Mouse (Mus musculus) liver (tissue): ENCODE measurements around the gene Fmo2.

Source experiments
- DNase-seq: peaks from one replicate; pipeline ENCODE4 v3.0.0-alpha.2; 2020; ENCODE audit warnings: mixed read lengths

Fmo2 gene

DNA sequence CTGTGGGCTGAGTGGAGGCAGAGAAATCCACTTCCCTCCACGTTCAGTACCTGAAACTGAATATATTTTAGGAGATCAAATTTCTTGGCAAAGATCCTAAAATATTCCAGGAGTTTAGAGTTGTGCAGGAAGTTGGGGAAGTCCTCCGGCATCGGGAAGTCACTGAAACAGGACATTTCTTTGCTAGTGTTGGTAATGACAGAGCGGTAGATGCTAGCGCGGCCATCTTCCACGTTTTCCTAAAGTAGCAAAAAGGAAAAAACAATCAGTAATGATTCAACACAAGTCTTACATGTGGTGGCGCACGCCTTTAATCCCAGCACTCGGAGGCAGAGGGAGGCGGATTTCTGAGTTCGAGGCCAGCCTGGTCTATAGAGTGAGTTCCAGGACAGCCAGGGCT lies 9.9 kb downstream of the Fmo2 start:
- no peak for DNase-seq

DNA sequence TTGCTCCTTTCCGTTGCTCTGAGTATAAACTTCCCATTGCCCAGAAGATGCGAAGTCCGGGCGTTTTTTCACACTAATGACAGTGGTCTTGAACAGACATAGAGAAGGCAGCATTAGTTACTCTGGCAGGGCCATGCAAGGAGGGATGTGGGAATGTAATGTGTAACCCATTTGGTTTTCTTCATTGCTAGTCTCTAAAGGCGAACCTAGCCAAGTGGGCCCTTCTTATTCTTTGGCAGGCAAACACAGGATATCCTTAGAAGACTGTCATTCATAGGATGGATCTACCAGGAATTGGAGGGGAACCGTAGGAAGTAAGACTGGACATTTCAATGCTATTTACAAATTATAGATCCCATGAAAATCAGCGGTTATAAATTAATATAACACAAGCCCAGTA lies 10.9 kb downstream of the Fmo2 start:
- DNase-seq = no peak

DNA sequence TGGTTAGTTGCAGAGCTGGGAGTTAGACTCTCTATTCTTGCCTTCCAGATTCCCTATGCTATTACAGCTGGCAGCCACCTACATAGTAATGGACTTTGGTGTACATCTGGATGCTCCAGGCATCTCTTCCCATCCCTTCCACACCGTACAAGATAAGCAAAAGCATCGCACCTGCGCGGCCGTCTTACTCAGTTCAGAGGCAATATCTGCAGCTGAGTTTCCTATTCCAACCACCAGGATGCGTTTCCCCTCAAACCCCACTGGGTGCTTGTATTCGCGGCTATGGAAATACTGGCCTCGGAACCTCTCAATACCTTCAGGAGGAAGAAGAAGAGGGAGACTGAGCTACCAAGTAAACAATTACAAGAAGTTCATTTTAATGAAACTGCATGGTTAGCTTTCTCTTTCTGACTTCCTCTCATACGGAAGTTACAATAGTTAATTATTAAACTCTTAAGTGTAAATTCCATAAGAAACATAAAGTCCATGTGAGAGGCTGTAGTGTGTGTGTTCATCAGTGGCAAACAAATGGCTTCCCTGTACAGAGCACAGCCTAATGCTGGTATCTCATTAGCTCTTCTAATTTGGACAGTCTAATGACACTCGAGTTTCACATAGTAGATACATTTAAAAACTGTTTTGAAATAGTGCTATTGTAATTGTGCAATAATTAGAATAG lies 12.2 kb downstream of the Fmo2 start:
- DNase-seq = no peak

DNA sequence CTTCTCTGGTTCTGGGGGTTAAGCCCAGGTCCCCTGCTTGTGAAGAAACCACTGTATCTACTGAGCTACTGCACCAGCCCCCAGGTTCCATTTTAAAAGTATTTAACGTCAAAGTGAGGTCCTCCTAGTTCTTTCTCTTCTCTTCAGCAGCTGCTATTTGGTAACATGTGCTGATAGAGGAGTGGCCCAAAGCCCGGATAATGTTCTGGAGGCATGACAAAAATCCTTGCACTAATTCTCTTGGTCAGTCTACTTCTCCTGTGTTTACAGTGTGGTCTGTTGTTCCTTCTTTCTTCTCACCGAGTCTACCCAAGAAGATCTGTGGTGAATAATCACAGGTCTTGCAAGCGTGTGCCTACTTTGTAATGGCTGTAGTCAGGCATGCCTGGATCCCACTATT lies 15.8 kb downstream of the Fmo2 start:
- DNase-seq = no peak

- peak; percentile 62 for DNase-seq
Observed at GRCm38 (mm10) chr1:162879595-162880369, 18.7 kb downstream of the Fmo2 start.

DNA sequence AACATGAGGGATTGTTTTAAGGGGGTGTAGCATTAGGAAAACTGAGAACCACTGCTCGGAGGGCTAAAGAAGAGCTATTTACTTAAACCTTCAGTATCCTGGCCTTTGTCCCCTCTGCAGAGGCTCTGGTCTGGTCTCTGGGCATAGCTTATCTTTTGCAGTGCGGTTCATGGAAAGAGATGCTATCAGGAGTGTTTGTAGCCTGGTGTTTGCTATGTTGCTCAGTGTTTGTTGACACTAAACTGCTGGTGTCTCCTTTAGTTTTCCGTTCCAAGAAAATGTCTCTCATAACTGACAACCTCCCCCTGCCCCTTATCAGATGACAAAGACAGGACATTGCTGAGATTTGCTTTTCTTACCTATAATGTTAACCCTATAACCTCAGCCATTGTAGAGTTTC lies 23.4 kb downstream of the Fmo2 start:
- DNase-seq = no peak

GRCm38 (mm10) chr1:162871701-162872311 lies 26.7 kb downstream of the Fmo2 start:
- no peak for DNase-seq

GRCm38 (mm10) chr1:162870978-162871377 lies 27.5 kb downstream of the Fmo2 start:
- DNase-seq = no peak

GRCm38 (mm10) chr1:162867396-162867795 lies 31.1 kb downstream of the Fmo2 start:
- no peak for DNase-seq

DNA sequence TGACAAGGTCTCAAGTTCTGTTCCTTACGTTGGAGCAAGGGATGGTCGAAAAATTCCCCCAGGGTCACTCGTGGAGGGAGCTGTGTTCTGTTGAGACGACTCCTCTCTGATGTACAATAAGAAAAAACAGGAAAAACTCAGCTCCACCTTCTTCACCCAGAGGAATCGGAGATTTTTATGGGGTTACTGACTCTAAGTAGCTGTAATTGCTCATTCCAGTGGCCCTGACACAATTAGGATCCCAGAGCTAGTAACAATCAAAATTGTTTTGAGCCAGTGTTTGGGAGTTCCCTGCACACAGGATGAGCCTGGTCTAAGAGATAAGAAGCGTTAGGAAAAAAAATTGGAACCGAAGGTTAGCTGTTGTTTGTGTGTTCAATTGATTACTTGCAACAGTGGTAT lies 32.2 kb downstream of the Fmo2 start, which contains the start of gene Fmo1:
Fmo1 (minus strand) TSS at position 331 of the 402 bp plus-strand sequence.
- no peak for DNase-seq

DNA sequence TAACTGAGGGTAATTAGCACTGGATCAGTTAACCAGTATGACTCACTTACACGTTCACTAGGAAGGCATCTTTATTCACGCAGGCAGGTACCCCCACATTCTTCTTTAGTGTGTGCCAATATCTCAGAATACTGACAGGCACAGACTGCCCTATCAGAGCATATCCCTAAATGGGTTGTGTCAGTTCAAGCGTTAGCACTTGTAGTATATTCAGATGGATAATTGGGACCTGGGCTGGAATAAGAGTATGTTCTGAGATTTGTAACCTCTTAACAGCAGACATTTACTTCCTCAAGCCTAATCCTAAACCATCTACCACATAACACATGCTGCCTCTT lies 33.1 kb downstream of the Fmo2 start:
- no peak for DNase-seq

GRCm38 (mm10) chr1:162864816-162865492 lies 33.6 kb downstream of the Fmo2 start:
- no peak for DNase-seq

DNA sequence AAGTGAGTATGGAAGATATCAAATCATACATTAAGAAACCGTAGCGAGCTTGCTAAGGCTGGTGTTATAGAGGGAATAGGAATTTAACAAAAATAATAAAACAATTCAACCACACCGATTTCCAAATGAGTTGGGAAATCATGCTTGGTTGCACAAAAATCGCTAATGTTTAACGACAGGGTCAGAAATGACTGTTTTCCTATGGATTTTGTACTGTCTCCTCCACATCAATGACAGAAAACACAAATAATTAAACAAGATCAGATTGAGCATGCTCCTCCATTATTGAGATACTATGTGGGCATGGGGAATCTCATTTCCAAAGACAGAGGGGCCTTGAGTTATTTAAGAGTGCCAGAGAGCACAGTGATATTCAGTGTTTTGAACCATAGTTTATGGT lies 34.2 kb downstream of the Fmo2 start:
- no peak for DNase-seq

- no peak for DNase-seq
Observed at GRCm38 (mm10) chr1:162863579-162863978, 34.9 kb downstream of the Fmo2 start.

DNA sequence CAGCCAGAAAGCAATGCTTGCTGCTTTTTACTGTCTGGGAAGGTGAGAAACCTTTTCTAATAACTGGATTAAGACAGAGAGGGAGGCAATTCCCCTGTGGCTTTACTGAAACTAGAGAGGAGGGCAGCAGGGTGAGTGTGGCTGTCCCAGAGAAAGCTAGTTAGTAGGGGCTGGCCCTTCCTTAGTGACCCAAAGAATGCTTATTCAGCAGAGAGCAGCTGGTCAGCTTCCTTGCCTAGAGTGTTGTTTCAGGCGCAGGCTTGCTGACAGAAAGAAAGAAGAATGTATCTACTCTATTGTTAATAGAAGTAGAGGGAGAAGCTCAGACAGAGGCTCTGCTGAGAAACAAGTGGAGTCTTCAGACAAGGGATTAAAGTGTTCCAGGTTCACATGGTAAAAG lies 36.2 kb downstream of the Fmo2 start:
- DNase-seq = no peak

DNA sequence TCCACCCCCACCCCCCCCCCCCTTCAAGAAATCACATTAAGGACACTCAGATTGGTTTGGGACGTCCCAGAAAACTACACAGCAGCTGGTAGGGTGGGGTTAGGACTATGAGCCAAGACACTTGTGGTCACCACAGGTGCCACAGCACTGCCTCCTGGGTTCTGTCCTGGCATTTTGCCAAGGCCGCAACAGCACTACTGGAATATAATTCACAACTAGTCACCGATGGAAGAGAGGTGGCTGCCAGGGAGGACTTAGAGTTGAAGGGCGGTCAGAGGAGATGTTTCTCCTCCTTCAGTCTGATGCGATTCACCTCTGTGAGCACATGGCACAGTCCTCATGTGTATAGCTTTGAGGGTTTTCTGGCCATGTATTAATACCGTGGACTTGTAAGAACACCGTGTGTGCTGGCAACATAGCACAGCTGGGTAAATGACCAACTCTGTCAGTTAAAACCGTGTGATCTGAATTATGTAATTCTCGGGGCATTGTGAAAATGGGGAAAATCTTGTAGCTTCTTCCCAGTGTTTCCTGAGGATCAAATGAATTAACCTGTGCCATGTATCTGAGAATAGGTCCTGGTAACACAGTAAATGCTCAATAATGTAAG lies 38.4 kb downstream of the Fmo2 start:
- DNase-seq = no peak

DNA sequence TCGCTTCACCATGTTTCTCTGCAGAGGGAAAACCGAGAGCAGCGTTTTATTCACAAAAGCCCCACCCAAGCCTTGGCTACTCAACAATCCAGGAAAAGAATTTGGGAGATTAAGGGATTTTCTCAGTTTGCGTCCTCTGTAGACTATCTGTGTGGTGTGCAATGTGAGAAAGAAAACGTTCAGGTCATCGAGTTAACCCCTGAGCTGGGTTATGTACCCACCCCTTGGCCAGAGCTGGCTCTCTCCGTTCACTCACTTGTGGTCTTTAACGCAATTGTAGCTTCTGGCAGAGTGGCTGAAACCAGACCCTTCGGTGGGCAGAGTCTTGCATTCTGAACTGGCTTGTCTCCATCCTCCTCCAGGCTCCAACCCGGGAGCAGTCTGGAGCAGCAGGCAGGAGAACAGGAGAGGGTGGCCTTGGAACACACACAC lies 39.0 kb downstream of the Fmo2 start:
- DNase-seq = no peak

GRCm38 (mm10) chr1:162858748-162859130 lies 39.8 kb downstream of the Fmo2 start:
- no peak for DNase-seq

- no peak for DNase-seq
Observed at GRCm38 (mm10) chr1:162857766-162858747, 40.5 kb downstream of the Fmo2 start.

GRCm38 (mm10) chr1:162853812-162854482 lies 44.6 kb downstream of the Fmo2 start:
- no peak for DNase-seq

DNA sequence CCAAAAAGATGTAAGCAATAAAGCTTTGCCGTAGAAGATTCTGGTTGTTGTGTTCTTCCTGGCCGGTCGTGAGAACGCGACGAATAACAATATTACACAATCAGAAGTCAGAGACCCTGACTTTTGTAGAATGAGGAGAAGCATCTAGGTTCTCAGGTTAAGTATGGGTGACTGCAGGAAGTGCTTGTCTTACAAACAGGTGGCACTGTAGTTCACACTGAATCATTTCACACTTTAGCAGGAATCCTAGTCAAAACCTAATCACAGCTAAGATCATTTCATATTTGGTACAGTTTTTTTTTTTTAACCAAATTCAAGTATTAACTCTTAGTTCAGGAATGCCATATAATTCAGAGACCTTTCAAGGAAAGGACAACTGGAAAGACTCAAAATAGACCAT lies 51.0 kb downstream of the Fmo2 start:
- no peak for DNase-seq
